Mouse (Mus musculus): ENCODE data around the gene Mrpl32.

GRCm38 (mm10) chr13:14629726-14630641 is 17.0 kb upstream of the Mrpl32 start, which contains the start of gene AW209491:
- TF ChIP-seq EP300 (IDR thresholded peaks at IDR 0.05; ENCODE audit: insufficient read depth, low read depth, low read length) (0 out of 2 replicates have a peak, but pooled peaks have one; percentile 29), CTCF (IDR thresholded peaks at IDR 0.05; ENCODE audit: low read depth, low read length) (no peak), POLR2A (IDR thresholded peaks at IDR 0.05; ENCODE audit: insufficient read depth, low read length) (peak; percentile 69)

Measured in ES-Bruce4 (cell line).